Mouse (Mus musculus) lung, embryonic 16.5 days (tissue): ENCODE data around the gene Ivd. TPM values are rescaled to one million over a fixed set of nuclear protein-coding genes. Genes with fewer than 3 reads are reported as not detected.
A peak's percentile ranks its signal among the peaks of the same experiment; 100 is the strongest.

Experiments
- ATAC-seq: fragments of 200-750 bp; cut with Nextera tagmentation; 2 replicates; pipeline ENCODE4 v1.8.0; 2017; ENCODE audit warnings: low read depth, mild to moderate bottlenecking, moderate library complexity
- H3K27ac ChIP-seq: fragments of 300-500 bp; sonication (generic); 2 replicates; pipeline ENCODE4 v1.5.1; 2014; ENCODE audit warnings: mild to moderate bottlenecking, control low read depth, low read length
- H3K27me3 ChIP-seq: fragments of 300-500 bp; sonication (generic); 2 replicates; pipeline ENCODE4 v1.6.1; 2014; ENCODE audit warnings: low read depth, low read length, mixed read lengths; ENCODE audit not compliant: control insufficient read depth, insufficient read depth
- H3K36me3 ChIP-seq: fragments of 300-500 bp; sonication (generic); 2 replicates; pipeline ENCODE4 v1.6.1; 2014; ENCODE audit warnings: low read length; ENCODE audit not compliant: control insufficient read depth, insufficient read depth
- H3K4me1 ChIP-seq: fragments of 300-500 bp; sonication (generic); replicated peaks from 2 replicates; pipeline ENCODE4 v1.6.1; 2014; ENCODE audit warnings: low read length, mixed read lengths; ENCODE audit not compliant: control insufficient read depth, insufficient read depth
- H3K4me2 ChIP-seq: fragments of 300-500 bp; sonication (generic); 2 replicates; pipeline ENCODE4 v1.6.1; 2014; ENCODE audit warnings: low read depth, low read length, control low read depth
- H3K4me3 ChIP-seq: fragments of 300-500 bp; sonication (generic); 2 replicates; pipeline ENCODE4 v1.5.1; 2014; ENCODE audit warnings: mild to moderate bottlenecking, low read length, control low read depth
- H3K9ac ChIP-seq: fragments of 300-500 bp; sonication (generic); 2 replicates; pipeline ENCODE4 v1.6.1; 2014; ENCODE audit warnings: low read length, control low read depth
- H3K9me3 ChIP-seq: fragments of 300-500 bp; sonication (generic); 2 replicates; pipeline ENCODE4 v1.6.1; 2016; ENCODE audit warnings: low read length; ENCODE audit not compliant: control insufficient read depth
- WGBS: fragments of 180-500 bp; shearing (Covaris S2); extraction: QIAGEN DNeasy Blood & Tissue Kit; methylation state at CpG from one replicate; pipeline ENCODE4 v1.1.7; 2014; 5-methylcytosine and 5-hydroxymethylcytosine counted together
- polyA plus RNA-seq: library from polyadenylated mRNA; unstranded; fragments of >200 nt; fragmentation: Nextera tagmentation; extraction: Ambion mirVana; gene quantifications from 2 replicates; pipeline ENCODE4 v1.2.1, GENCODE M21; 2015

Gene Ivd
- polyA plus RNA-seq, 1 experiment from 2014 or later: 77.9 TPM

GRCm38 (mm10) chr2:118895990-118896913, 34.5 kb downstream of the Ivd start:
- peak overlapping the region; percentile 50 for H3K4me3 ChIP-seq
- no peak for ATAC-seq
- no peak overlapping the region for H3K27ac ChIP-seq
- peak overlapping the region; percentile 36; the same call in 1 of the 2 replicates for H3K9ac ChIP-seq
- peaks cover 22% of the 10 kb centered on the region for H3K4me1 ChIP-seq
- H3K4me2 ChIP-seq: peak overlapping the region; percentile 75
- no peaks in the 10 kb centered on the region for H3K9me3 ChIP-seq
- no peaks in the 10 kb centered on the region for H3K36me3 ChIP-seq
- WGBS: 2% methylated on average over 38 of the region's 38 CpGs
- peaks cover 58% of the 10 kb centered on the region for H3K27me3 ChIP-seq

GRCm38 (mm10) chr2:118896914-118897291, 35.1 kb downstream of the Ivd start:
- Histone ChIP-seq H3K9ac (no peak overlapping the region), H3K27ac (no peak overlapping the region), H3K4me2 (peak overlapping the region; percentile 75), H3K4me1 (peaks cover 22% of the 10 kb centered on the region), H3K27me3 (peaks cover 58% of the 10 kb centered on the region), H3K36me3 (no peaks in the 10 kb centered on the region), H3K9me3 (no peaks in the 10 kb centered on the region), H3K4me3 (peak overlapping the region; percentile 50)
- under 1% methylated on average over 13 of the region's 13 CpGs for WGBS
- no peak for ATAC-seq

- Histone ChIP-seq H3K4me2 (no peak overlapping the region; the same call in 1 of the 2 replicates), H3K4me1 (peaks cover 22% of the 10 kb centered on the region), H3K27me3 (peaks cover 58% of the 10 kb centered on the region), H3K9me3 (no peaks in the 10 kb centered on the region), H3K27ac (no peak overlapping the region), H3K36me3 (no peaks in the 10 kb centered on the region), H3K4me3 (no peak overlapping the region), H3K9ac (no peak overlapping the region)
- WGBS: 3% methylated on average over 7 of the region's 7 CpGs
- ATAC-seq: no peak
Measured at GRCm38 (mm10) chr2:118897392-118897791, 35.6 kb downstream of the Ivd start.

GRCm38 (mm10) chr2:118897808-118898207, 36.1 kb downstream of the Ivd start:
- H3K27ac ChIP-seq: no peak overlapping the region
- H3K36me3 ChIP-seq: no peaks in the 10 kb centered on the region
- no peak overlapping the region for H3K4me2 ChIP-seq
- H3K27me3 ChIP-seq: peaks cover 58% of the 10 kb centered on the region
- peaks cover 26% of the 10 kb centered on the region for H3K4me1 ChIP-seq
- ATAC-seq: no peak
- no peaks in the 10 kb centered on the region for H3K9me3 ChIP-seq
- WGBS: 2% methylated on average over 11 of the region's 11 CpGs
- no peak overlapping the region for H3K4me3 ChIP-seq
- H3K9ac ChIP-seq: no peak overlapping the region

GRCm38 (mm10) chr2:118898771-118899170, 37.0 kb downstream of the Ivd start:
- H3K4me3 ChIP-seq: no peak overlapping the region
- 6% methylated on average over 4 of the region's 4 CpGs for WGBS
- peaks cover 36% of the 10 kb centered on the region for H3K4me1 ChIP-seq
- no peak for ATAC-seq
- H3K36me3 ChIP-seq: no peaks in the 10 kb centered on the region
- no peak overlapping the region for H3K27ac ChIP-seq
- no peak overlapping the region for H3K4me2 ChIP-seq
- no peak overlapping the region for H3K9ac ChIP-seq
- H3K27me3 ChIP-seq: peaks cover 58% of the 10 kb centered on the region
- H3K9me3 ChIP-seq: no peaks in the 10 kb centered on the region

- no peaks in the 10 kb centered on the region for H3K9me3 ChIP-seq
- 21% methylated on average over 7 of the region's 7 CpGs for WGBS
- H3K27me3 ChIP-seq: peaks cover 54% of the 10 kb centered on the region
- H3K4me2 ChIP-seq: no peak overlapping the region
- H3K36me3 ChIP-seq: no peaks in the 10 kb centered on the region
- H3K4me3 ChIP-seq: no peak overlapping the region
- H3K9ac ChIP-seq: no peak overlapping the region
- H3K4me1 ChIP-seq: peaks cover 37% of the 10 kb centered on the region
- ATAC-seq: no peak
- H3K27ac ChIP-seq: no peak overlapping the region
Measured at GRCm38 (mm10) chr2:118899306-118899705, 37.6 kb downstream of the Ivd start.

GRCm38 (mm10) chr2:118899981-118900825, 38.4 kb downstream of the Ivd start, which contains the start of gene Bahd1:
Bahd1 (plus strand) TSS chr2:118900377.
- Histone ChIP-seq H3K4me3 (peak within 1 kb of the TSS; percentile 86), H3K36me3 (no peaks in the 10 kb centered on the region), H3K4me2 (peak within 1 kb of the TSS; percentile 97), H3K9ac (peak within 1 kb of the TSS; percentile 56), H3K4me1 (peaks cover 37% of the 10 kb centered on the region), H3K27me3 (peaks cover 47% of the 10 kb centered on the region), H3K9me3 (no peaks in the 10 kb centered on the region), H3K27ac (no peak within 1 kb of the TSS)
- under 1% methylated on average over 32 of the region's 32 CpGs for WGBS
- no peak for ATAC-seq

- Histone ChIP-seq H3K36me3 (no peaks in the 10 kb centered on the region), H3K4me1 (peaks cover 37% of the 10 kb centered on the region), H3K27me3 (peaks cover 41% of the 10 kb centered on the region), H3K9me3 (no peaks in the 10 kb centered on the region), H3K4me2 (peak overlapping the region; percentile 97), H3K4me3 (peak overlapping the region; percentile 86), H3K9ac (peak overlapping the region; percentile 56), H3K27ac (no peak overlapping the region)
- whole genome bisulfite sequencing: under 1% methylated on average over 11 of the region's 11 CpGs
- 0 out of 2 replicates have a peak, but pooled peaks have one; percentile 0 for ATAC-seq
Measured at GRCm38 (mm10) chr2:118900826-118901140, 39.0 kb downstream of the Ivd start.
